Mouse (Mus musculus) E14TG2a.4 (cell line): ENCODE results near the gene Ihh.

Experiments used
- H3K27me3 ChIP-seq: 2 replicates; pipeline ENCODE4 v1.6.1; 2014; ENCODE audit warnings: low read length, control low read depth; ENCODE audit not compliant: insufficient read depth
- H3K36me3 ChIP-seq: 2 replicates; pipeline ENCODE4 v1.6.1; 2014; ENCODE audit warnings: low read length, control low read depth; ENCODE audit not compliant: insufficient read depth
- H3K4me1 ChIP-seq: replicated peaks from 2 replicates; pipeline ENCODE4 v1.6.1; 2014; ENCODE audit warnings: low read depth, low read length, control low read depth
- H3K4me3 ChIP-seq: replicated peaks from 2 replicates; pipeline ENCODE4 v1.5.1; 2014; ENCODE audit warnings: mild to moderate bottlenecking, low read length
- H3K9me3 ChIP-seq: 2 replicates; pipeline ENCODE4 v1.6.1; 2014; ENCODE audit warnings: low read length, control low read depth
- CTCF ChIP-seq: conservative IDR thresholded peaks from 2 replicates; pipeline ENCODE4 v1.5.1; 2014; ENCODE audit warnings: low read length
- NANOG ChIP-seq: IDR thresholded peaks from 2 replicates; pipeline ENCODE4 v1.6.1; 2014; ENCODE audit warnings: borderline replicate concordance, low read length, mixed read lengths
- POU5F1 ChIP-seq: IDR thresholded peaks from 2 replicates; pipeline ENCODE4 v1.6.1; 2014; ENCODE audit warnings: low read length, borderline replicate concordance

The Ihh gene

DNA sequence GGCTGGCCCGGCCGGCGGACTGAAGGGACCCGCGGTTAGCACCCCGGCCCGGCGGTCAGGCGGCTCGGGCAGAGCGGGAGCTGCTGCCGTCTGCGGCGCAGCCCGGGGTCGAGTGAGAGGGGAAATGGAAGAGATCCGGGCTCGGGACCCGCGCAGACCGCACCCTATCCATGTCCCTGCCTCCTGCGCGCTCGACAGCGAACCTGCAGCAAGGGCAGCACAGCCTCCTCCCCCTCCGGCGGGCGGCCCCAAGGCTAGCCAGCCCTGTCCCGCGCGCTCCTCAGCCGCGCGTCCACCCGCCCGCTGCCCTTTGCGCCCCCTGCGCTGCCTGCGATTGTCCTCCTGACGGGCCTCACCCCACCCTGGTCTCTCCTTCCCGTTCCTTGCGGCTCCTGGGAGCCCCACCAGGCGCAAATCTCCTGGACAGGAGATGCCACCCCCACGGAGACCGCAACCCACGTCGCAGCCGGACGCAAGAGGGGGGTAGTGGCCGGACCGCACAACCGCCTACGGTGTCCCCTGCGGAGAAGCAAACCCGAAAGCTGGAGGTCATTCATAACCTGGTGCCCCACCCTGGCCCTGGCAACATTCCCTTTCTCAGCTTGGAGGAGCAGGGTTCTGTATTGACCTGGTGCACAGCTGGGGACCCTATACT lies at the start of gene Ihh:
Gene Ihh, minus strand, starts transcription at position 117 of the 655 bp plus-strand sequence.
- H3K4me1 ChIP-seq: peaks cover 36% of the 10 kb centered on the region
- H3K36me3 ChIP-seq: no peaks in the 10 kb centered on the region
- H3K27me3 ChIP-seq: peaks cover 91% of the 10 kb centered on the region
- no peak for TF ChIP-seq POU5F1
- TF ChIP-seq NANOG: no peak
- TF ChIP-seq CTCF: no peak
- H3K4me3 ChIP-seq: peak within 1 kb of the TSS; percentile 66
- H3K9me3 ChIP-seq: no peaks in the 10 kb centered on the region

DNA sequence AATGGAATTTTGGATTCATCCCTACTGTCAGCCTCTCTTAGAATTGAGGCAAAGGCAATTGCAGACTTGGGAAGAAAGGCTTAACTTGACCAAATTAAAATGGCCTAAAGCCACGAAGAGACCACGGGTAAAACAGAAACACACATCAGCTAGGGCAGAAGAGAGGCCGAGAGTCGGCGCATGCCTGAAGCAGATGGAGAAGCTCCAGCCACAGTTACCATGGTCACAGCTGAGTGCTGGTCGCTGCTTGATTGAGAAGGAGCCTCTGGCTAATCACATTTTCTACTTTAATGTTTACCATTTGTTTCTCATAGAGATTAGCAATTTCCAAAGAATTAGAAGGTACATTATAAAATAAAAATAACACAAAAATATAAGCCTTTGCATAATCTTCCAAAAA lies 49.7 kb upstream of the Ihh start:
- H3K4me1 ChIP-seq: peaks cover 6% of the 10 kb centered on the region
- peaks cover 14% of the 10 kb centered on the region for H3K27me3 ChIP-seq
- no peak overlapping the region for H3K4me3 ChIP-seq
- peaks cover 6% of the 10 kb centered on the region for H3K9me3 ChIP-seq
- no peak for TF ChIP-seq NANOG
- TF ChIP-seq CTCF: no peak
- TF ChIP-seq POU5F1: no peak
- H3K36me3 ChIP-seq: no peaks in the 10 kb centered on the region

DNA sequence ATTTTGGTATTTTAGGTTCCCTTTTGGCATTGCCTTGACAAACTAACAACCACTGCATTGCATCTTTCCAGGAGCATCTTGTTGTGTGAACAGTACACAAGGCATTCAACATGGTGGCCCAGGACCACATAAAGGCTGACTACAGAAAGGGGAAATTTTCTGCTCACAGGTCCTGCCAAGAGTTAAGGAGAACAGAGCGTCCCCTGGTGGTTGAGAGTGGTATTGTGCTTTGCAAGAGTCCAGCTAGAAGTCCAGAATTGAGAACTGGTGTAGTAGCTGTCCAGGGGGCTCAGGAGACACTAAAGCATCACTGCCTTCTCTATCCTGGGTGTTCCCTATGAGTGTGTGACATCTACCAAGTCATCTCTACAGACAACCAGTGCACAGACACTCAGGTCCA lies 49.0 kb upstream of the Ihh start:
- Histone ChIP-seq H3K36me3 (no peaks in the 10 kb centered on the region), H3K27me3 (peaks cover 13% of the 10 kb centered on the region), H3K4me1 (no peaks in the 10 kb centered on the region), H3K4me3 (no peak overlapping the region), H3K9me3 (peaks cover 6% of the 10 kb centered on the region)
- TF ChIP-seq POU5F1: no peak
- no peak for TF ChIP-seq NANOG
- TF ChIP-seq CTCF: peak; percentile 100

DNA sequence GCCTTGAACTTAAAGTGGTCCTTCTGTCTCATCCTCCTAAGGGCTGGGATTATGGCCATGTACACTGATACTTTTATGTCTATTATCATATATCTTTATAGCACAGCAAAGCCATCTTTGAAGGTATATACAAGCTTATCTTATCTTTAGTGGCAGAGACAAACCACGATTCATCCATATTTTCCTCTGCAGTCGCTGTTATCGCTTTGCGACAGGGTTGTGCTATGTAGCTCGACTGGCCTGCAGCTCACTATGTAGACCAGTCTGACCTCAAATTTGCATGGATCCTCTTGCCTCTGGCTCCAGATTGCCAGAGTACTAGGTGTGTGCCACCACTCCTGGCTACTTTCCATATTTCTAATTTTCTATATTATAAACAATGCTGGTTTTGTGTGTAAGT lies 47.7 kb upstream of the Ihh start:
- no peaks in the 10 kb centered on the region for H3K4me1 ChIP-seq
- peaks cover 6% of the 10 kb centered on the region for H3K9me3 ChIP-seq
- no peak for TF ChIP-seq NANOG
- TF ChIP-seq POU5F1: no peak
- no peak for TF ChIP-seq CTCF
- H3K27me3 ChIP-seq: peaks cover 9% of the 10 kb centered on the region
- H3K4me3 ChIP-seq: no peak overlapping the region
- H3K36me3 ChIP-seq: no peaks in the 10 kb centered on the region

DNA sequence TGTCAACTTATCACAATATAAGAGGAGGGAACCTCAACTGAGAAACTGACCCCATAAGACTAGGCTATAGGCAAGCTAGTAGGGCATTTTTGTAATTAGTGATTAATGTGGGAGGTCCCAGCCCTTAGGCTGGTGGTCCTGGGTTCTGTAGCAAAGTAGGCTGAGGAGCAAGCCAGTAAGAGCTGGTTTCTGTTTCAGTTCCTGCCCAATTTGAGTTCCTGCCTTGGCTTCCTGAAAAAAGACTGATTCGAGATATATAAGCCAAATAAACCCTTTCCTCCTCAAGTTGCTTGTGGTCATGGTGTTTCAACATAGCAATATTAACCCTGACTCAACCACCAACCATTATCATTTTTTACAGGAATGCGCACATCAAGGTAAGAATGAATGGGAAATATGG lies 45.8 kb upstream of the Ihh start:
- 0 out of 2 replicates have a peak, but pooled peaks cover 5% of the 10 kb centered on the region for H3K27me3 ChIP-seq
- no peak for TF ChIP-seq POU5F1
- TF ChIP-seq CTCF: no peak
- no peak for TF ChIP-seq NANOG
- no peaks in the 10 kb centered on the region for H3K4me1 ChIP-seq
- H3K9me3 ChIP-seq: peaks cover 6% of the 10 kb centered on the region
- no peak overlapping the region for H3K4me3 ChIP-seq
- H3K36me3 ChIP-seq: no peaks in the 10 kb centered on the region

DNA sequence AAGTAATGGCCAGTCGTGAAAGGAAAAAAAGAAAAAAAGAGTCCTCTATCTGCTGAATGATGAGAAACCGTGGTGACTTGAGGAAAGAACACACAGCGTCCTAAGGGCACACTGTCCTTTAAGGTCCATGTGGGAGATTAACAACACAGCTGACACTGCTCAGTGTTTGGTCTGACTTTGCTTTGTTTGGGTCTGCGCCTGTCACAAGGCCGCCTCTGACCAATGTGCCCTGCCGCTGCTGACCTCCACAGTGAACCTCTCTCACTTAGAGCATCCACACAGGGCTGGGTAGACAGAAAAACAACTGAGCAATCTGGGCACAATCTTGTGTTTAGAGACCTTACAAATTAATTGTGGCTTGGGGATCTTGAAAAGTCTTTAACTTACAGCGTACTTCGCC lies 25.5 kb upstream of the Ihh start:
- H3K4me1 ChIP-seq: peaks cover 21% of the 10 kb centered on the region
- TF ChIP-seq CTCF: no peak
- TF ChIP-seq NANOG: no peak
- H3K27me3 ChIP-seq: 0 out of 2 replicates have a peak, but pooled peaks cover 3% of the 10 kb centered on the region
- H3K4me3 ChIP-seq: no peak overlapping the region
- no peaks in the 10 kb centered on the region for H3K9me3 ChIP-seq
- H3K36me3 ChIP-seq: no peaks in the 10 kb centered on the region

DNA sequence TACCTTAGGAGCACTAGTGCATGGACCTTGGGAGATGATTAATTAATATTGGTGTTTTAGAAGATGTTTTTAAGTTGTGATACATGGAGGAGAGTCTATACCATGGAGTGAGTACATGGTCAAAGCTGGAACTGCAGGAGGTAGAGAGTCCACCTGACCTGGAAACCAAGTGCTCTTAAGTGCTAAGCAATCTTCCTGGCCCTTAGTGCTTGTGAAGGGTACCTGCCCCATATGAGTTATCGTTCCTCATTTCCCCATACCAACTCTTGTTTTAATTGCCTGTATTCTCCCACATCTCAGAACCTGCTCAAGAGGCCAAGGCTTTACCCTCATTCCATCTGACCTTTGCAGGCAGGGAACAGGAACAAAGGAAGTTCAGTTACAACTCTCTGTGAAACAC lies 24.5 kb upstream of the Ihh start:
- H3K4me1 ChIP-seq: peaks cover 31% of the 10 kb centered on the region
- no peaks in the 10 kb centered on the region for H3K36me3 ChIP-seq
- TF ChIP-seq POU5F1 (no peak), CTCF (no peak), NANOG (no peak)
- H3K4me3 ChIP-seq: no peak overlapping the region
- H3K27me3 ChIP-seq: 0 out of 2 replicates have a peak, but pooled peaks cover 3% of the 10 kb centered on the region
- no peaks in the 10 kb centered on the region for H3K9me3 ChIP-seq

DNA sequence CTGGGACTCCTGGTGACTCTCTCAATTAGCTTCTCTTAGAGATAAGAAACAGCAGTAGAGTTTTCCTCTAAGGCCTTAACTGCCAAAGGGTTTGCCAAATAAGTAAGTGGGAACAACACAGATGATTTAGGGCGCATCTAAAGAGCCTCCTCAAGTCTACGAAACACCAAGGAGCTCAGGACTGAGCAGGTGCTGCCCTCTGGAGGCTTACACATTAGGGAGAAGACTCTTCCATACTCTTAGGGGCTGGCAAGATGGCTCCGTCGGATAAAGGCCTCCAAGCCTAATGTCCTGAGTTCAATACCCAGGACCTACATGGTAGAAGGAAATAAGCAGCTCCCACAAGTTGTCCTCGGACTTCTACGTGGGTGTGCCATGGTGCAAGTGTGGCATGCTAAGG lies 22.1 kb upstream of the Ihh start:
- TF ChIP-seq POU5F1 (no peak), NANOG (no peak), CTCF (0 out of 2 replicates have a peak, but pooled peaks have one; percentile 5)
- no peak overlapping the region for H3K4me3 ChIP-seq
- H3K4me1 ChIP-seq: peaks cover 19% of the 10 kb centered on the region
- 0 out of 2 replicates have a peak, but pooled peaks cover 3% of the 10 kb centered on the region for H3K27me3 ChIP-seq
- no peaks in the 10 kb centered on the region for H3K9me3 ChIP-seq
- H3K36me3 ChIP-seq: no peaks in the 10 kb centered on the region

DNA sequence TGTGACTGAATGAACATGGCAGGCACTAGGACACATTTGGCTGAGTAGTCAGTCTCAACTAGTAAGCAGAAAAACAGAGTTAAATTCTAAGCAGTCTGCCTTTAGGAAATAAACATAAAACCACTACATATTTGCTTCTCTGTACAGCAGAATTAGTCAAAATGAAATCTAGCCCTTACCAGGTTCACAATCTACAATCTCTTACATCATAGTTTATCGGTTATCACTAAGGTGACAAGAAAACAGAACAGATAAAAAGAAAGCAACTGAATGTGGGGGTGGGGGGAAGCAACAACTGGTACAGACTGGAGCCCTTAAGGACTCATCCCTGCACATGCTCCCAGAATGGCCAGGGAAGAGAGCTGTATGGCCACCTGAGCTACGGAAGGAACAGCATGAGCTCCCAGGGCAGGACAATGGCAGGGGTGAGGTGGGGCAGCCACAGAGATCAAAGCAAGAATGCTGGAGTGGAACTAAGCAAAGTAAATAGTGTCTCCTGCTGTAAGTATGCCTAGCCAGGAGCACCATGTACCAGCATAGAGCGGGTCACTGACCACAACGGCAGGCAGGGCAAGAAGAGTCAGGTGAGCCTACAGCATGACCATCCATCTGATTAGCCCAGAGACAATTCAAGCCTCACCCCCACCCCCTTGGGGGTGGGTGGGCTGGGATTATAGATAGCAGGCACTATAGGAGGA lies 20.0 kb upstream of the Ihh start:
- no peak overlapping the region for H3K4me3 ChIP-seq
- peaks cover 15% of the 10 kb centered on the region for H3K4me1 ChIP-seq
- peaks cover 4% of the 10 kb centered on the region; the same call in 1 of the 2 replicates for H3K36me3 ChIP-seq
- TF ChIP-seq CTCF (no peak), POU5F1 (no peak), NANOG (no peak)
- H3K9me3 ChIP-seq: no peaks in the 10 kb centered on the region
- 0 out of 2 replicates have a peak, but pooled peaks cover 3% of the 10 kb centered on the region for H3K27me3 ChIP-seq
